Mouse (Mus musculus) monocyte, adult 2 months (primary cell): ENCODE measurements around the gene Prmt3.
A peak's percentile ranks its signal among the peaks of the same experiment; 100 is the strongest.

ENCODE experiments used
- DNase-seq, 2 experiments: peaks; one replicate each; pipeline ENCODE4 v3.0.0; 2022; ENCODE audit warnings: low spot score in 2 of 2, low read depth in 1 of 2

Gene Prmt3

DNA sequence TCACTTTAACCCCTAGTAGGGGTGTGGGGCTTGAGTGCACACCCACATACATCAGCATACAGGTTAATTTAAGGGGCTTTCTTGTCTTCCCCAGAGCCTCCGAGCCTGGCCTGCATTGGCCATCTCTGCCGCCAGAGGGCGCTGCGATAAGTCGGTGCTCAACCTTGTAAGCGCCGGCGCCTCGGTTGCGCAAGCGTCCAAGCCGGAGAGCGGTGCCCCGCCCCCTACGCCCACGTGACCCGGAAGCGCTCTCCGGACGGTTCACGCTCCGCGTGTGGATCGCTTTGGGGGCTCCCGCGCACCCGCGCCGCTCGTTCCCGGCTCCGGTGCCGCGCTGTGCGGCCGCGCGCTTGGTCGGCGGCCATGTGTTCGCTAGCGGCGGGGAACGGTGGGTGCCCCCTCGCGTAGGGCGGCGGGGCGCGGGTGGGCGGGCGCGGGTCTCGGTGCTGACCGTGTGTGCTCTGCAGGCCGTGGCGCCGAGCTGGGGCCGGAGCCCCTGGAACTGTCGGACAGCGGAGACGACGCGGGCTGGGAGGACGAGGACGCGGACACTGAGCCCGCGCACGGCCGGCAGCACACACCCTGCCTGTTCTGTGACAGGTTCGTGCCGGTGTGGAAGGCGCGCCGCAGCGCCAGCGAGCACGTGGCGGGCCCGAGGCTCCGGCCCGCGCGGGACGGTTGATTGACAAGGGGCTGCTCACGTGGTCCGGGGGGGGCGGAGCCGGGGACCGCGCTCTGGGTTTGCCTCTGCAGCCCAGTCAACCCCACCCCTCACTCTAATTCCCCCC, at the start of gene Prmt3:
Gene Prmt3, plus strand, starts transcription at position 233 of the 788 bp plus-strand sequence.
- DNase-seq: peak; percentile 87 to 95

DNA sequence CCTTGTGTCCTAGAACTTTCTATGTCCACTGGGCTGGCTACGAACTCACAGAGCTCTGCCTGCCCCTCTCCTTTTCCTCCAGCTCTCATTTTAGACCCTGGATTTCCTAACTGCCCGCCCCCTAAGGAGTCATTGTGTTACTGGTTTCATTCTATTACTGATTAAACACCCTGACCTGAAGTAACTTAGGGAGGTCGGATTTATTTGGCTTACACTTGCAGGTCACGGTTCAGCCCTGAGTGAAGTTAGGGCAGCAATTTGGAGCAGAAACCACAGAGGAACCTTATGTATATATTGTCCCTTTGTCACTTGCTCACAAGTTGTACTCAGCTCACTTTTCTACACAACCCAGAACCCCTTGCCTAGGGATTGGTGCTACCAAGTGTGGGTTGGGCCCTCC, 43.8 kb upstream of the Prmt3 start:
- DNase-seq: no peak

DNA sequence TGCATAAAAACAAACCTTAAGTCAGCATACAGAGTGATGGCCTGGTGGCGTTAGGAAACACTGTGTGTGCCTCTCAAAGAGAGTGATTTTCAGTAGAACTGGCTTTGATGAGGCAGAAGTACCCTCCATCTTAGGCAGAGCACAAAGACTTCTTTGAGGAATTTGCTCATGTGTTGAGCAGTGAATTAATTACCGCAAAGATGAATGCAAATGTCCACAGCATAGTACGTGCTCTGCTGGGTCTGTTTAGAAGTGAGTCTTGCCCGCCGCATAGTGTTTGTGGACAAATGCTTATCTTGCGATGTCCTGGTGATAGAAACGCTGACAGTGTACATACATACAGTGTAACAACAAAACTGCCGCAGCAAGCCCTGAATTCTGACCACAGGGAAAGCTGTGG, 38.7 kb upstream of the Prmt3 start:
- DNase-seq: no peak

DNA sequence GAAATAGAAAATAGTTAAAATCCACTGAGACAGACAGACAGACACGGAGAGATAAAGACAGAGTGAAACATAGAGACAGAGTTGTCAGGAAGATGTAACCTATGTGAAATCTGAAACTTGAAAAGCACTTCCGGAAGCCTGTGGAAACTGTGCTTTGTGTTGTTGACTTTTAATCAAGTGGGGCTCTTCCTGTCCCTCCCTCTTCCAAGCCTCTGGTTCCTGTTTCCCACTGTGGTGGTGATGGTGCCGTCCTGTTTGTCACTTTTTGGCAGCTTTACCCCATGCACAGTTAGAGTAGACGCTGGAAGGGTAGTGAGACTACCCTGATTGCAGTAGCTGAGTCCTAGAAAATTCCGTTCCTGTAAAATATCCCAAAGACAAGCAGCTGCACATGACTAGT, 36.7 kb upstream of the Prmt3 start:
- no peak for DNase-seq

DNA sequence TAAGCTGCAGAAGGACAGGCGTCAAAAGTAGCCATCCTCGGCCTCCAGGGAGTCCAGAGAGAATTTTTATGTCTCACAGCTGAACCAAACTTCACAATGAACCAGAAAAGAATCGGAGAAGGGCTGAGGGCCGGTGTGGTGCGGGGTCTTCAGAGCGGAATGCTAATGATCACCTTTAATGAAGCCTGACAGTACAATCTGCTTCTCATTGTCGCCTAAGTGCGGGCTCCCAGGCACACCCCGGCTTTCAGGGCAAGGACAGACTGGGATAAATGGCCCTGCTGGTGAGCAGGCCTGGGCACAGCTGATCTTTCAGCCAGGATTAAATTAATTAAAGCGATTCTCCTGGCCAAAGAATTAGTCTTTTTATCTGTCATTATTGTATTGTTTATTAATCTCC, 36.2 kb upstream of the Prmt3 start:
- DNase-seq: no peak

DNA sequence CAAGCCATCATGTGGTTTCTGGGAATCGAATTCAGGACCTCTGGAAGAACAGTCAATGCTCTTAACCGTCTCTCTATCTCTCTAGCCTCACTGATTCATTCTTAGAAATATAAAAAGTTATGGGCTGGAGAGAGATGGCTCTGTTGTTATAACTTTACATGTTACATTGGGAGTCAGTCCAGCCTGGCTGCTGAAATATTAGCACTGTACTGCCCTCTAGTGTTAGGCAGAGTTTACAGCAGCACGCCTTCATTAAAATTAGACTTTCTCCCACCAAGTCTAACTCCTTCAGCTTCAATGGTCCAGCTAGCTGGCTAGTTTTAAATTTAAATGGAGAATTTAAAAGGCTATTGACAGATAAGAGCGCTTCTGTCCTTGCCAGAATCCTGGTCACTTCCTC, 27.0 kb upstream of the Prmt3 start:
- DNase-seq: no peak

DNA sequence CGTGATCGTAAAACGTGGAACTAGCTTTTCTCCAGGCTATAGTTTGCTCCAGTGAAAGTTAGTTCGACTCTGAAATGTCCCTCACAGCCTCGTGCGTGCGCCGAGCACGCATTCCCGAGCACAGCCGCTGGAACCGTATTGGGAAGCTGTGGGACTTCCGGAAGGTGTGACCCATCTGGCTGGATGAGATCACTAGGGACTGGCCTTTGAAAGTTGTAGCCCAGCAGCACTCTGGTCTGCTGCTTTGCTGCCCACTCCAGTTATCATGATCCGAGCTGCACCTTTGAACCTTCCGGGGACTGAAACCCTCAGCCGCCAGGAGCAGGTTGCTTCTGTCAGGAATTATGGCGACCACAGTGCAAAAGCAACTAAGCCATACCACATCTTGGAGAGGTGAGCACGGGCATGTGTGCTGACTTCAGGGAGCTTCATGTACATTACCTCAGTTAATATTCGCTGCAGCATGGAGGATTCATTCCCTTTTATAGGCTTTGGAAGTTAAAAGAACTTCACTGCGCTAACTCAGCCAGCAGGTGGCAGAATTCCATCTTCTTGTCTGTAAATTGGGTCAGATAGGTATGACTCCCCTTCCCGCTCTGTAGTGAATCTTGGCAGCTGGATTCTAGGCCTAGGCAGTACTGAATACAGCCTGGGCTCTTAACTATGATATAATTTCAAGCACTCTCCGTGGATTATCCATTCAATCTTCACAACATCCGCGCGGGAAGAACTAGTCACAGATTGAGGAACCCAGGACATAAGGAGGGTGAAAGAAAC, 25.2 kb upstream of the Prmt3 start:
- DNase-seq: peak in 1 of 2 experiments; percentile 10

DNA sequence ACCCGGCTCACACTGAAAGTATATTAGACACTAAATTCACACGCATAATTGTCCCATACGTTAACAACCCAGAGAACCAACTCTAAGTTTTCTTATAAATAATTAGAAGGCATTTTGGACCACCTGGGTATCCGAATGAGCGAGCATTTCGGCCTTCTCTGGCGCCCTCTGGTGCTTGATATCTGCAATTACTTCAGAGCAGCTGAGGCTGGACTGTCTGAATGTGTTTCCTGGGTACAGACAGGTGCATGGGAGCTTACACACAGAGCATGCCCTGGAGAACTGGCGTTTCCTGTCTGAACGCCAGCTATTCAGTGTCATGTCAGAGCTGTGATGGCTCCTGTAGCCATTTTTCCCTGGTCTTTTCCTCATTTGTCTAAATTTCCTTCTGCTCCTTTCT, 23.4 kb upstream of the Prmt3 start:
- no peak for DNase-seq

DNA sequence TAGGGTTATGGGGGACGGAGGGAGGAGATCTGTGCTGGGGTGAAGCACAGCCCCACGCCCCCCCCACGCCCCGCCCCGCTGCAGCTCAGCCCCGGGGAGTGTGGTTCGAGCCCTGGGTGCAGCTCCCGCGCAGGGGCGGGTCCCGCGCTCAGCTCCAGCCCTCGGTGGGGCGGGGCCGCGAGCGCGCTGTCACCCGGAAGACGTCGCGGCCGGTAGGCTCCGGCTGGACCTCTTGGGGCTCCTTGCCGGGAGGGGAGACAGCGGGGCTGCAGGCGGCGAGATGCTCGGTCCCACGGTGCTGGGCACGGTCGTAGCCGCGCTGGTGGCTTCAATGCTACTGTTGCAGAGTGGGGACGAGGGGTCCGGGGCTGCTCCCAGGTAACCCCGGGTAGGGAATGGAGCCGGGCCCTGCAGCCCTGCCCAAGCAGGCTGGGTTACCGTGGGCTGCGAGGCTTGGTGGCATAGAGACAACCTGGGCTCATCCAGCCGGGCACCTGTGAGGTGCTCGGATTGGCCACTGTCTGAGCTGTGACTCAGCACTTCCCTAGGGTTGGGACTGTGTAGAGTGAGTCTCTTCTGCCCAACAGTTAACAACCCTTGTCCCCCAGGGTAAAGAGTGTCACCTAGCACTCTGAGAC, 19.1 kb upstream of the Prmt3 start, which contains the start of gene Htatip2:
Gene Htatip2, plus strand, starts transcription at position 182 of the 638 bp plus-strand sequence.
- DNase-seq: no peak

DNA sequence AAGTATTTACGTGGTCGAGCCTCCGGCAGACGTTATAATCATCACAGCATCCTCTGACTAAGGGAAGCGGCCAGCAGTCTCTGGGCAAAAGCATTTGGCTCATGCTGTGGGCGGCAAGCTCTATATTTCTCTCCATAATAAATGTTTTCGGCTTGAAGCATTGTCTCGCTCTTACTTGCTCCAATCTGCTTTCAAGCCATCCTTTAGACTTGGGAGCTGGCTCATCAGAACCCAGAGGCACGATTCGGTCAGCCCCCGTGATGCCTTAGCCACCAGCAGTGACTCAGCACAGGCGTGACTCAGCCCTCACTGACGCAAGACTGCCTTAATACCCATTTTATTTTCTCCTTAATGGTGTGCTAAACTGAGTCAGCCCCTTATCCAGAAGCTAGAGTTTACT, 15.5 kb upstream of the Prmt3 start:
- DNase-seq: no peak

DNA sequence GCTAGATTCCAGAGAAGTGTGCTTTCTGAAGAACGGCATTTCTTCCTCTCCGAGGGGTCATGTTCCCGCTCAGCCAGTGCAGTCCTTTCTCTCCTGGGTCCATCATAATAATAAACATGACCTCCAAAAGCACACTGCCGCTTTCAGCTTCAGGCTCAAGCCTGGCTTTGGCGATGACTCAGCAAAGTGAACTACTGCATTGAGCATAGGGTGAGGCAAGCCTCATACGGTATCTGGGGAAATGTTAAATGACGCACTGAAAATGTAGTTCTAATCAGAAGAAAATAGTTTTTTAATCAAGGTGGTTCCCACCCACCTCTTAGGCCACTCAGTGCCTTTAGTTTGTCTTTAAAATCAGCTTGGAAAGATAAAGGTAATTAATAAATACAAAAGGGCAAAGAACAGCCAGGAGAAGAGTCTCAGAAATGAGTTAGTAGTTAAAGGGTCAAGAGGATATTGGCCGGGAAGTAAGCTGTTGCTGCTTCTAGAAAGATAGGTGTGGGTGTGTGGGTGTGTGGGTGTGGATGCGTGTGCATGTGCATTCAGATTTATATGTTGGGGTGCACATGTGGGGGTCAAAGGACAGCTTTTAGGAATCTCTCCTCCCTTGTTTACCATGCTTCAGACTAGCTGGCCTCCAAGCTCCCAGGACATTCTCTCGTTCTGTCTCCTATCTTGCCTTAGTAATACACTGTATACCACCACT, 14.0 kb upstream of the Prmt3 start:
- DNase-seq: no peak

DNA sequence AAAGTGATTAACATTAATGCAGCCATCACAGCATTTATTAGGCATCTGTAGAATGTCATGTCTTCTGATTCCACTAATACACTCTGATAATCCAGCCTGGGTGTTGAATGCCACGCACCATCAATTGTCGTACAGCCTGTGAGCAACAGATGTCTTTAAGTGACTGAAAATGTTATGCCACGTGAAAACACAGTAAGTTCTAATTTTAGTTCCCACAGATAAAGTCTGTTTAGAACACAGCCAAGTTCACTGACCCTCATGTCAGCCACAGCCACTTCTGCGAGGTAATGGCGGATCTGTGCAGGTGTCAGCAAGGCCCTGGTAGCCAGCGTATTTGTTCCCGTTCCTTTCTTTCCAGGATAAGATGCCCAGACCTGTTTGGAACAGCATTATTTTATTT, 12.0 kb upstream of the Prmt3 start:
- DNase-seq: no peak

DNA sequence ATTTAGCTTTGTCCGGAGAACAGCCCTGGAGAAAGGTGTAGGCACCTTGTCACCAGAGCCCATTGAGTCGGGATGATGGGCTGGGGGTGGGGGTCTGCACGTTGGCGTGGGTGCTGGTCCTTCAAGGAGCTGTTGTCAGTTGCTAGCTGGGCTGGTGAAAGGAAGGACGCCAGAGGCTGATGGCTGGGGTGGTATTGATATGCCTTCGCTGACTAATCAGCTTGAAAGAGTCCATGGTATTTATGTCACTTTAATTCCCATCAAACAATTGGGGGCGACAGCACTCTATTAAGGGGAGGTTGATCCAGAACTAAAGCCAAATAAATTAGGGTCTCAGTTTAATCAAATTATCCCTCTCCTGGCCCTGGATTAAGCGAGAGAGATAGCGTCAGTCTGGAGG, 9.6 kb upstream of the Prmt3 start:
- no peak for DNase-seq

DNA sequence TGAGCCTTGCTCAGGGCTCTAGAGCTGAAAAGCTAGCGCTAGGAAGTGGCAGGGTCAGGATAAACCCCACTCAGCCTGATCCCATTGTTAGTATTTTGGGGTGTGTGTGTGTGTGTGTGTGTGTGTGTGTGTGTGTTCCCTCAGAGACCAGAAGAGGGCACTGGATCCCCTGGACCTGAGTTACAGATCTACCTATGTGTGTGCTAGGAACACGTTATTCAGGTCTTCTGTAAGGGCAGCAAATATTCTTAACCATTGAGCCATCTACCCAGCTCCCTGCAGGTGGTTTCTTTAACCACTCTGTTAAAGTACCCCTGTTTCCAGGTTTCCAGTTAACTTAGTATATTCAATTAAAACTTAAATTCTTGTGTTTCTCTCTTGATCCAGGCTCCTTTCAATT, 3.8 kb upstream of the Prmt3 start:
- no peak for DNase-seq

DNA sequence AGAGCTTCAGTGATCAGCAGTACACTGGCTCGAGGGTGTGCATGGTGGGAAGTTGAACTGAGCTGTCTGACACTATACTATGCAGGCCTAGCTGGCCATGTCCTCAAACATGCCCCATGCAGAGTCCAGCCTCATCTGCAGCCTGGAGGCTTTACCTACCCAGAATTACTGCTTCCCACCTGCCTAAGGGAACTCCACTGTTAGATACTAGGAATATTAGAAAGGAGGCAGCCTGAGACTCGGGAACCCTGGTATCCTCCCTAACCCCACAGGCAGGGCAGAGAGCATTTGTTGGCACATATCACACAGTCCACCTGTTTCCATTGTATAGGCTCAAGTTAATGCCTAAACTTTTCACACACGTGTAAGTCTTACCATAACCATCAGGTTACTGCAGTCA, 561 bp upstream of the Prmt3 start:
- no peak for DNase-seq

DNA sequence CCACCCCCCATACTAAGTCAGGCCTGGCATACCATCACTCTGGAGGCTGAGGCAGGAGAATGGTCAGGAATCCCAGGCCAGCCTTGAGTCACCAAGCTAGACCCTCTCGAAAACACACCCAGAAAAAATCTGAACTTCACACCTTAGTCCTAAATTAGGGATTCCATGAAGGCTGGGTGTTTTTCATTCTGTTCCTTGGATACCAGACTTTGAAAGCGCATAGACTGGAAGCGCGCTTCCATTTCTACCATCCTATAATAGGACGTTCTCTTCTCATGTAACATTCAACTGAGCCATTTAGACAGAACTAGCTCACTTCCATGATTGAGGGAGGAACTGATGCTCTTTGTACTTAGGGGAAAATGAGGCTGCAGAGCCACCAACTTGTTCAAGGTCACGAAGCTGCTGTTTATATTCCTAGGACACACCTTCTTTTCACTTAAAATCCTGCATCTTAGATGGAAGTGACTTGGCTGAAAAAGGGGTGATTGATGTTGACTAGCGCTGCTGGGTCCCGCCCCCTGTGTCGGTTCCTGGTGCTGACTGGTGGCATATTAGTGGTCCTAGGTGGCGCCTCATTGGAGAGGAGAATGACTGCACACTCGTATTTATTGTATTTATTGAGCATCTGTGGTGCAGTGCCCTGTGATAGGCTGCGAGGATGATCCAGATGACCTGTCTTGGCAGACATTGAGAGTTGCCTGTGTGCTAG, 914 bp downstream of the Prmt3 start:
- no peak for DNase-seq

DNA sequence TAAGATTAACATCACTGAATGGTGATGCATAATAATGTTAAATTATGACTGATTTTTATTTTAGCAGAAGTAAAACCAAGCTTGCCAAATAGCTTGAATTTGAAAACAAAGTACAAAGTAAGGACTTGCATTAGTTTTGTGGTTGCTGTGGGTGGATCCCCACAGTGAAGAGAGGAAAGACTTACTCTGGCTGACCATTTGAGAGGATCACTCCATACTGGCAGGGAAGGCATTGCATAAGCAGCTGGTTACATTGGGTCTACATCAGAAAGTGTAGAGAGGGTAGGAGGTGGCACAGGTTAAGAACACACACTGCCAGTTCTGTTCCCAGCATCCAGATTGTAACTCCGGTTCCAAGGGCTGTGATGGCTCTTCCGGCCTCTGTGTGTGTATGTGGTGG, 4.9 kb downstream of the Prmt3 start:
- no peak for DNase-seq

DNA sequence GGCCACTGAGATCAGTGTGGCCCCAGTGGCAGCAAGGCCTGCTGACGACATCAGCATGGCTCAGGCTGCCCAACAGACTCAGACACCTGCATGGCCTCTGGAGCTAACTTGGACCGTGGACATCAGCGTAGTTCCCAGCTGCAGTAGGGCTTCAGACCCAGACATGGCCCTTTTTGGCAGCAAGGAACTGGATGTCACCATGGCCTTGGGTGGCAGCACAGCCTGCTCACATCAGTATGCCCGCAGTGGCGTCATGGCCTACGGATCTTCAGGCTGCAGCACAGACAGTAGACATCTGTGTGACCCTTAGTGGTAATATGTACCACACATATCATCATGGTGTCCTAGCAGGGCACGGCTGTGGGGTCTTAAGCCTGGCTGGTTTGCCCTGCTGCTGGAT, 7.0 kb downstream of the Prmt3 start:
- no peak for DNase-seq

DNA sequence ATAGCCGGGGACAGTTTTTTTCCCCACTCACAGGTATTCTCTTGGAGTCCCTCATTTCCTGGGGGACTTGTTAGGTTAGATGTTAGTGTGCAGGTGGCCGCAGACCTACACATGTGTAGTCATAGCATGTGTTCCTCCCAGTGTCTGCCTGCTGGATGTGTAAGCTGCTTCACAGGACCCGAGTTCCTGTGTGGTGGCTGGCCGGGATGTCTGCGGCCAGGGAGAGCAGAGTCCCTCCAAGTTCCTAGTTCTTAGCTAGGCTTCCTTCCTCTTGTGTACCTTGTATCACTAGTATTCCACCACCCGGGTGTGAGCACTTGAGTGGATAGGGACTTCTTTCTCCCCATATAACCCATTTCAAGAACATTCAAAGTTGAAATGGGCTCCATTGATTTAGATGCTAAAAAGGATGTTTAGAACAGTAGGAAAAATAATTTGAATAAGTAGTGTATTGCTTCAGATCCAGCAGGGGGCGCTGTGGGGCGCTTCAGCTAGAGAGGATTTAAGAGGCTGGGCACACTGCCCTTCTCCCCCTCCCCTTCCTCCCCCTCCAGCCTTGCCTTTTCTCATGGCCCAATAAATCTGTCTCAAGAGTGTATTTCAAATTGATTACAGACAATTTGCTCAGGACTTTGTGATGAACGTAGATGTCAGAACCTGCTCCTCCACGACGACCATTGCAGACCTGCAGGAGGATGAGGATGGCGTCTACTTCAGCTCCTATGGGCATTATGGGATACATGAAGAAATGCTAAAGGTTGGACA, 8.7 kb downstream of the Prmt3 start:
- no peak for DNase-seq

DNA sequence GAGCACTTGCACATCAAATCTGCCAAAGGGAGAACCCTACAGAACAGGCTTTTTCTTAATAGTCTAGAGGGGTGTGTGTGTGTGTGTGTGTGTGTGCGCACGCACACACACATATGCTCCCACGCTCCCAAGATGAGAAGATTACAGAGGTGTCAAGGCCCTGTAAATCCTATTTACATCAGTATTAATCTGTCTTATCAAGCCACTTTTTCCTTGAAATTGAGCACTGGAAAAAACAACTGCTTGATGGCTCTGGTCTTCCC, 9.2 kb downstream of the Prmt3 start:
- no peak for DNase-seq
